Mouse (Mus musculus): ENCODE measurements around the gene Tulp3.

GRCm38 (mm10) chr6:128301458-128301857, 54.2 kb downstream of the Tulp3 start:
- TF ChIP-seq POLR2A (IDR thresholded peaks at IDR 0.05; ENCODE audit: low read depth, low read length) (no peak), CTCF (conservative IDR thresholded peaks at IDR 0.05; ENCODE audit: insufficient read depth, insufficient read length, low read depth, low read length) (no peak)

All from kidney, adult 2 months (tissue).